Mouse (Mus musculus) midbrain, embryonic 13.5 days (tissue): ENCODE data around the gene Rbm19. TPM values are rescaled to one million over a fixed set of nuclear protein-coding genes. Genes with fewer than 3 reads are reported as not detected.

Experiments used
- ATAC-seq: fragments of 200-750 bp; cut with Nextera tagmentation; 2 replicates; pipeline ENCODE4 v1.8.0; 2017; ENCODE audit warnings: mild to moderate bottlenecking, moderate TSS enrichment, moderate library complexity
- H3K27ac ChIP-seq: fragments of 300-500 bp; sonication (generic); 2 replicates; pipeline ENCODE4 v1.5.1; 2015; ENCODE audit warnings: inconsistent platforms, mild to moderate bottlenecking, moderate library complexity
- H3K27me3 ChIP-seq: fragments of 300-500 bp; sonication (generic); 2 replicates; pipeline ENCODE4 v1.6.1; 2015; ENCODE audit warnings: mild to moderate bottlenecking, inconsistent platforms
- H3K36me3 ChIP-seq: fragments of 300-500 bp; sonication (generic); 2 replicates; pipeline ENCODE4 v1.6.1; 2015; ENCODE audit warnings: mild to moderate bottlenecking, inconsistent platforms
- H3K4me1 ChIP-seq: fragments of 300-500 bp; sonication (generic); replicated peaks from 2 replicates; pipeline ENCODE4 v1.6.1; 2015; ENCODE audit warnings: inconsistent platforms
- H3K4me2 ChIP-seq: fragments of 300-500 bp; sonication (generic); replicated peaks from 2 replicates; pipeline ENCODE4 v1.6.1; 2015; ENCODE audit warnings: moderate library complexity, mild to moderate bottlenecking, inconsistent platforms
- H3K4me3 ChIP-seq: fragments of 300-500 bp; sonication (generic); replicated peaks from 2 replicates; pipeline ENCODE4 v1.5.1; 2015; ENCODE audit warnings: mild to moderate bottlenecking, inconsistent platforms
- H3K9ac ChIP-seq: fragments of 300-500 bp; sonication (generic); replicated peaks from 2 replicates; pipeline ENCODE4 v1.6.1; 2015; ENCODE audit warnings: mild to moderate bottlenecking, inconsistent platforms
- H3K9me3 ChIP-seq: fragments of 300-500 bp; sonication (generic); 2 replicates; pipeline ENCODE4 v1.6.1; 2016; ENCODE audit warnings: mild to moderate bottlenecking, inconsistent platforms
- WGBS: fragments of 180-500 bp; shearing (Covaris S2); methylation state at CpG from one replicate; pipeline ENCODE4 v1.1.7; 2015; 5-methylcytosine and 5-hydroxymethylcytosine counted together
- polyA plus RNA-seq: library from polyadenylated mRNA; unstranded; fragments of >200 nt; fragmentation: Nextera tagmentation; extraction: Ambion mirVana; gene quantifications from 2 replicates; pipeline ENCODE4 v1.2.1, GENCODE M21; 2015

The Rbm19 gene
- polyA plus RNA-seq, 1 experiment from 2014 or later: 19.1 TPM

- H3K4me2 ChIP-seq: no peak overlapping the region
- H3K9ac ChIP-seq: no peak overlapping the region
- H3K4me1 ChIP-seq: peaks cover 41% of the 10 kb centered on the region
- no peak overlapping the region for H3K4me3 ChIP-seq
- H3K36me3 ChIP-seq: no peaks in the 10 kb centered on the region; the same call in 1 of the 2 replicates
- ATAC-seq: no peak
- H3K27me3 ChIP-seq: peaks cover 28% of the 10 kb centered on the region
- no peak overlapping the region for H3K27ac ChIP-seq
- H3K9me3 ChIP-seq: no peaks in the 10 kb centered on the region
- 88% methylated on average over 3 of the region's 3 CpGs for WGBS
Observed at GRCm38 (mm10) chr5:120153140-120153539, 36.9 kb downstream of the Rbm19 start.

GRCm38 (mm10) chr5:120155672-120156071 is 39.4 kb downstream of the Rbm19 start:
- Histone ChIP-seq H3K9ac (peak overlapping the region; percentile 33; the same call in 1 of the 2 replicates), H3K27ac (peak overlapping the region; percentile 83), H3K36me3 (no peaks in the 10 kb centered on the region), H3K4me2 (no peak overlapping the region), H3K4me1 (peaks cover 41% of the 10 kb centered on the region), H3K9me3 (no peaks in the 10 kb centered on the region), H3K27me3 (peaks cover 11% of the 10 kb centered on the region), H3K4me3 (no peak overlapping the region)
- ATAC-seq: no peak
- 51% methylated on average over 10 of the region's 10 CpGs for WGBS

- Histone ChIP-seq H3K27ac (peak overlapping the region; percentile 83), H3K27me3 (peaks cover 11% of the 10 kb centered on the region), H3K36me3 (no peaks in the 10 kb centered on the region), H3K4me3 (no peak overlapping the region), H3K4me1 (peaks cover 41% of the 10 kb centered on the region), H3K9ac (peak overlapping the region; percentile 49), H3K9me3 (no peaks in the 10 kb centered on the region), H3K4me2 (no peak overlapping the region)
- WGBS: 59% methylated on average over 21 of the region's 21 CpGs
- peak; percentile 47 for ATAC-seq
Observed at GRCm38 (mm10) chr5:120156166-120156909, 40.1 kb downstream of the Rbm19 start.

- Histone ChIP-seq H3K27me3 (peaks cover 6% of the 10 kb centered on the region; the same call in 1 of the 2 replicates), H3K36me3 (no peaks in the 10 kb centered on the region), H3K27ac (0 out of 2 replicates have a peak overlapping the region, but pooled peaks have one; percentile 83), H3K4me1 (peaks cover 41% of the 10 kb centered on the region), H3K4me2 (no peak overlapping the region), H3K9ac (no peak overlapping the region), H3K9me3 (no peaks in the 10 kb centered on the region), H3K4me3 (no peak overlapping the region)
- 83% methylated on average over 3 of the region's 3 CpGs for WGBS
- no peak for ATAC-seq
Observed at GRCm38 (mm10) chr5:120157115-120157514, 40.9 kb downstream of the Rbm19 start.

- 60% methylated on average over 2 of the region's 2 CpGs for WGBS
- Histone ChIP-seq H3K27ac (no peak overlapping the region), H3K27me3 (peaks cover 6% of the 10 kb centered on the region; the same call in 1 of the 2 replicates), H3K9ac (no peak overlapping the region), H3K36me3 (no peaks in the 10 kb centered on the region), H3K4me1 (peaks cover 39% of the 10 kb centered on the region), H3K4me3 (no peak overlapping the region), H3K9me3 (no peaks in the 10 kb centered on the region), H3K4me2 (no peak overlapping the region)
- ATAC-seq: no peak
Observed at GRCm38 (mm10) chr5:120158476-120158875, 42.2 kb downstream of the Rbm19 start.

GRCm38 (mm10) chr5:120160923-120161658 is 44.8 kb downstream of the Rbm19 start:
- Histone ChIP-seq H3K27me3 (no peaks in the 10 kb centered on the region), H3K4me2 (no peak overlapping the region), H3K4me3 (no peak overlapping the region), H3K9me3 (no peaks in the 10 kb centered on the region), H3K36me3 (no peaks in the 10 kb centered on the region), H3K27ac (no peak overlapping the region), H3K9ac (no peak overlapping the region), H3K4me1 (peaks cover 19% of the 10 kb centered on the region)
- ATAC-seq: no peak
- 87% methylated on average over 8 of the region's 8 CpGs for WGBS

- Histone ChIP-seq H3K9me3 (no peaks in the 10 kb centered on the region), H3K9ac (no peak overlapping the region), H3K4me3 (no peak overlapping the region), H3K27me3 (no peaks in the 10 kb centered on the region), H3K27ac (no peak overlapping the region), H3K4me2 (no peak overlapping the region), H3K36me3 (no peaks in the 10 kb centered on the region), H3K4me1 (peaks cover 10% of the 10 kb centered on the region)
- ATAC-seq: no peak
- WGBS: 94% methylated on average over 10 of the region's 10 CpGs
Observed at GRCm38 (mm10) chr5:120162689-120163088, 46.4 kb downstream of the Rbm19 start.

- ATAC-seq: no peak
- Histone ChIP-seq H3K4me3 (no peak overlapping the region), H3K4me1 (peaks cover 14% of the 10 kb centered on the region), H3K27ac (no peak overlapping the region), H3K36me3 (no peaks in the 10 kb centered on the region), H3K9ac (no peak overlapping the region), H3K9me3 (no peaks in the 10 kb centered on the region), H3K4me2 (no peak overlapping the region), H3K27me3 (no peaks in the 10 kb centered on the region)
- 88% methylated on average over 6 of the region's 6 CpGs for WGBS
Observed at GRCm38 (mm10) chr5:120163428-120163827, 47.2 kb downstream of the Rbm19 start.

- H3K9ac ChIP-seq: no peak overlapping the region
- no peak overlapping the region for H3K4me3 ChIP-seq
- ATAC-seq: no peak
- no peaks in the 10 kb centered on the region for H3K9me3 ChIP-seq
- no peaks in the 10 kb centered on the region for H3K27me3 ChIP-seq
- H3K36me3 ChIP-seq: no peaks in the 10 kb centered on the region
- peaks cover 14% of the 10 kb centered on the region for H3K4me1 ChIP-seq
- H3K4me2 ChIP-seq: no peak overlapping the region
- H3K27ac ChIP-seq: no peak overlapping the region
- WGBS: 90% methylated on average over 11 of the region's 11 CpGs
Observed at GRCm38 (mm10) chr5:120164450-120164849, 48.2 kb downstream of the Rbm19 start.

GRCm38 (mm10) chr5:120165061-120165942 is 49.0 kb downstream of the Rbm19 start:
- H3K27me3 ChIP-seq: no peaks in the 10 kb centered on the region
- H3K4me1 ChIP-seq: peaks cover 14% of the 10 kb centered on the region
- no peak overlapping the region for H3K27ac ChIP-seq
- H3K9me3 ChIP-seq: no peaks in the 10 kb centered on the region
- no peak for ATAC-seq
- H3K36me3 ChIP-seq: no peaks in the 10 kb centered on the region
- H3K9ac ChIP-seq: no peak overlapping the region
- 71% methylated on average over 9 of the region's 9 CpGs for WGBS
- H3K4me3 ChIP-seq: no peak overlapping the region
- no peak overlapping the region for H3K4me2 ChIP-seq

- Histone ChIP-seq H3K27ac (no peak overlapping the region; the same call in 1 of the 2 replicates), H3K4me2 (no peak overlapping the region), H3K9me3 (no peaks in the 10 kb centered on the region), H3K4me3 (no peak overlapping the region), H3K9ac (no peak overlapping the region), H3K4me1 (peaks cover 26% of the 10 kb centered on the region), H3K36me3 (no peaks in the 10 kb centered on the region), H3K27me3 (no peaks in the 10 kb centered on the region)
- no peak for ATAC-seq
- WGBS: 62% methylated on average over 13 of the region's 13 CpGs
Observed at GRCm38 (mm10) chr5:120167787-120168325, 51.6 kb downstream of the Rbm19 start.
